Mouse (Mus musculus): ENCODE results near the gene Spcs2. TPM values are rescaled to one million over a fixed set of nuclear protein-coding genes. Genes with fewer than 3 reads are reported as not detected.

The Spcs2 gene
- total RNA-seq, 1 experiment from 2014 or later = 170 TPM

DNA sequence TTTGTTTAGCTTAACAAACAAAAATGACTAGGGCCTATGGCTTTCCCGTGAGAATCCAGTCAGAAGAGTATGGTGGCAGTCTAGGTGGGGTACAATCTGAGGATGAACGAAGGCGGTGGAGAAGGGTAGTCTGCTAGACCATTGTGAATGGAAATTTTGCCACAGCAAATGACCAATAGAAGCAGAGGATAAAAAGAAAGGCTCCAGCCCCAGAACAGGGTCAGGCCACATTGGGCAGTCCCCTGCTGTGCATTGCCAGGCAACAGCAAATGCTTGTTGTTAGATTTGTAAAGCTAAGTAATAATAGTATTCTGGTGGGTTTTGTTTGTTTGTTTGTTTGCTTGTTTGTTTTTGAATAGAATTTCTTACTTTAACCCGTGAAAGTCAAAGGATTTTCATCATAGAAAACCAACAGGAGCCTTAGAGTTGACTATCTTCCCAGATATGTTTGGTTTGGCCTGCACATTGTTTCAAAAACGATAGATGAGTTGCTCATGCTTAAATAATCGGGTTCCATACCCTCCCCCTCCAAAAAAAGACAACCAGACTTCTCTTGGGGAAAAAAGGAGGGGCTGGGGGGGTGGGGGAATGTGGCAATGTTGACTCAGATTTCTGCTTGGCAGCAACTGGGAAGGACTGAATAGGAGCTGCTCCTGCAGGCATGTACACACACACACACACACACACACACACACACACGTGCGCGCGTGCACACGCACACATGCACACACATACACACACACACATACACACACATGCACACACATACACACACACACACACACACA is 1.2 kb upstream of the Spcs2 start:
- no peak for DNase-seq

DNA sequence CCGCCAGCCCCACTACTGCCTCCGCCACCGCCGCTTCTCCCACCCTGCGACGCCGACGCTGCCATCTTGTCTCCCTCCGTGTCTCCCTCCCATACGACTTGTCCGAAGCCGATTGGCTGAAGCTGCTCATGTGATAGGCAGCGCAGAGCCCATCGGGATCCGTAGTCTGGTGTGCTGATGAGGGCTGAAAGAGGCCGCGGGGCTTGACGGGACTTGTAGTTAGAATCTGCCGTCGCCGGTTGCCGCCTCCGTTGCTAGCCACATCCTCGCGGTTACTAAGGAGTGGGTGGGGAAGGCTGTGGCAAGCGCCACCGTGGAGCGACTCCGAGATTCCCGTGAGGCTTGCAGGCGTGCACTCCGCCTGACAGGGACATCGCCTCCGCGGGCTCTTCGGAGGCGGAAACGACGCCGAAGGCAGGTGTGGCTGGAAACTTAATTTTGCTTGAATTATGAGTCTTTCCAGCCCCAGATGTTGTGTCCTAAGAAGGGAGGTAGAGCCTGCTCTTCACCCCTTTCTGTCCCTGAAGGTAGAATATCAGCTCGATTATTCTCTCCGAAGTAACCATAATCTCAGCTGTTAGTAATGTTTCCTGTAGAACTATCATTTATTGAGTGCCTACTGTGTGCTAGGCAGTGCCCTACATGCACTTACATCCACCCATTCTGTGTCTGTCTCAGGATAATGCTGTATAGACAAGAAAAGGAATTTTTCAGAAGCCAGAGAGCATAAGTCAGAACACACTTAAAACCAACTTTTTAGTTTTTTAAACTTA is 4.3 kb downstream of the Spcs2 start, which contains the start of gene Xrra1:
TSS of gene Xrra1 (plus strand) at position 304 of the 773 bp plus-strand sequence.
- DNase-seq = peak; percentile 95

GRCm38 (mm10) chr7:99858175-99858812 is 5.0 kb downstream of the Spcs2 start:
- no peak for DNase-seq

- DNase-seq = no peak
These were observed 6.9 kb downstream of the Spcs2 start for GRCm38 (mm10) chr7:99856266-99856861.

DNA sequence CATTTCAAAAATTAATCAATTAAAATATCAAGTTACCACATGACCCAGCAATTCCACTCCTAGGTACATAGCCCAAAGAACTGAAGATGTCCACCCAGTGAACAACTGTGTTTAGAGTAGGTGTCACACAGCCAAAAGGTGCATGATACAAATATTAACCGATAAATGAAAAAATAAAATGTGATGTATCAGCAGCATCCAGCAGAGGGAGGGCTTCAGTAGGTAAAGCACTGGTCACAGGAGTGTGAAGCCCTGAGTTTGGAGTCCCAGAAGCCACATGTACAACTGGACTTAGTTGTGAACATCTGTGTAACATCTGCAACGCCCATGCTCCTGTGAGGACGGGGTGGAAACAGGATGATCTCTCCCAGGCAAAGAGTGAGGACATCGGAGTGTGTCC is 9.0 kb downstream of the Spcs2 start:
- DNase-seq = no peak

DNA sequence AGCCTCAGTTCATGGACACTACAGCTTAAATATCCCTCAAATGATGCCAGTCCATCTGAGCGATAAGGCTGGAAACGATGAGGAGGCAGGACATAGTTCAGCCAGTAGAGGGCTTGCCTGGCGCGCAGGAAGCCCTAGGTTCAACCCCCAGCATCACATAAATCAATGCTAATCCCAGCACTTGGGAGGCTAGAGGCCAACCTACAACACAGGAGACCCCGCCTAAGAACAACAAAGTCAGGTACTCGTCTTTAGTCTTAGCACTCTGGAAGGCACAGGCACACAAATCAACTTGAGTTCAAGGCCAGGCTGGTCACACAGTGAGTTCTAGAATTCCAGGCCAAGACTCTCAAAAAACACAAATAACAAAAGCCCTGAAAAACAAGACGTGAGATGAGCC is 9.9 kb downstream of the Spcs2 start:
- no peak for DNase-seq

- no peak for DNase-seq
These were observed 11.6 kb downstream of the Spcs2 start for GRCm38 (mm10) chr7:99851618-99852017.

GRCm38 (mm10) chr7:99851121-99851520 is 12.1 kb downstream of the Spcs2 start:
- DNase-seq = no peak

DNA sequence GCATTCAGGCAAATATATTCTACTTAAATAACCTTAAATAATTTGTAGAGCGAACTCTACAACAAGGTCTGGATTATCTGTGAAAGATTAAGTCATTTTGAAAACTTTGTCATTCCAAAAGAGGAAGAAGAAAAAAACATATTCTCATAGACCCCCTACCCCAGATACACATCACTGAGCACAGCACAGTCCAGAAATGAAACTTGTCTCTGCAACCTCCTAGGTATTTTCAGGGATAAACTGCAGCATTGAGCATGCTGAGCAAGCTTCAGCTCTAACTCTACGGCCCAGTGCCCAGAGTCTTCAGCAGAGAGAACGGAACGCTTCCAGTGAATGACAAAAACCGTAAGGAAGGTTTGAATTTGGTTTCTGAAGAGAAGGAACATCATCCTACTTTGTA is 12.7 kb downstream of the Spcs2 start:
- no peak for DNase-seq

DNA sequence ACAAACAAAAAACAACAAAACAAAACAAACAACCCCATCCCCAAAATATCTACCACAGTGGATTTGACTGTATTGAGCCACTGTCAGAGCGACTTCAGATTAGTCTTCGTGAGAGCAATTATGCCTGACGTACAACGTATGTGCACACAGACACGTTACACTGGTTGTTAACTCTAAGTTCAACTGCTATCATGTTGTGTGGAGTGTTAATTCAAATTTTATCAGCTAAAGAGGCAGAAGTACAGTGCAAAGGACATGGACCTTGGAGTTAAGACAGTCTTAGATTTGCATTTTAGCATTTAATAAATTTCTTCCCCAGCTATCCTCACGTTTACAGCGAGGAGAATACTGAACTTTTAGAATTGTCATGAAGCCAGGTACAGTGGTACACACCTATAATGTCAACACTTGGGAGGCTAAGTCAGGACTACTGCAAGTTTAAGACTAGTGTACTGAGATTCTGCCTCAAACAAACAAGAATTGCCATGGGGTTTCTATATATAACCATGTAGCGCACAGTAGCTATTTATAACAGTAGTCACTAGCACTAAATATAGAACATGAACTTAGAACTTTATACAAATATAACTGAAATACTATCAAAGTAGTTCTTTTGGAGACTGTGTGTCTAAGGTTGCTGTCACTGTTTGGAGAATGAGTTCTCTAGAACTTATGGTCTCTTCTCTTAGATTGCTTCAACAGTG is 17.6 kb downstream of the Spcs2 start:
- no peak for DNase-seq

DNA sequence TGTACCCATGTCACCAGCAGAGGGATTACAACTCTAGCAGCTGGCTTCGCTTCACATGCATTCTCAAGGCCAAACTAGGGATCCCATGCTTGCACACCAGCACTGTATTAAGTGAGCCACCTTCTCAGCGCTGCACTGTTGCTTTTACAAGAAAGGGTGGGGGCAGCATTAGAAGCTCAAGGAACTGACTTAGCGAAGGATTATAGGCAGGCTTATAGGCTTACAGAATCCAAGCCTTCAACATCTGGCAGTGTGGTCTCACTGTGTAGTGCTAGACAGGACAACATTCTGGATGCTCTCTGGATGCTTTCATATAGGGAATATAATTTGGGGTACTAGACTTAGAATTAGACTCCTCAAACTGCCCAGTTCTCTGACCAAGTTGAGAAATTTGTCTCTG is 25.0 kb downstream of the Spcs2 start:
- DNase-seq = no peak

DNA sequence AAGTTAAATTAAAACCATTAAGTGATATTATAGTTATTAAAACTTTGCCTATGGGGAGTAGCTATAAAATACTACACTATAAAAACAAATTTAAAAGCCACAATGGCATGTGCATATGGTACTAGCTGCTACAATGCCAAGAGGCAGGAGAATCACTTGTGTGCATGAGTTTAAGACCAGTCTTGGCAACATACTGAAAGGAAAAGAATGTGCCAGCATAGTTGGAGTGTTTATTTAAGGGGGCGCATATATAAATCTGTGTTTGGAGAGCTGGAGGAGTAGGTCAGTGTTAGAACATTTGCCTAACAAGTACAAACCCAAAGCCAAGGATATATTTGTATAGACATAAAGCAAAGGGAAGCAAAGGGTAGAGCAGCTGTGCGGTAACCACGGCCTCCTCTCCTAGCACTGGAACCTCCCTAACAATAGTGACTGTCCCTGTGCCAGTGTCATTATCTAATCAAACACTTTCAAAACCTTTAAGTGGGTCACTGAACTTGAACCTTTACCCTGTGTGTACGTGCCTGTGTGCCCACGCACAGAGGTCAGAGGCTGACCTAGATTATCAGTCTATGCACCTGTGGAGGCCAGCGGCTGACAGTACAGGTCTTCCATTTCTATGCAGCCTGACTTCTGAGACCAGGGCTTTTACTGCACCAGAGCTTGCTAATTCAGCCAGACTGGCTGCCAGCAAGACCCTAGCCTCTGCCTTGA is 25.7 kb downstream of the Spcs2 start:
- no peak for DNase-seq

DNA sequence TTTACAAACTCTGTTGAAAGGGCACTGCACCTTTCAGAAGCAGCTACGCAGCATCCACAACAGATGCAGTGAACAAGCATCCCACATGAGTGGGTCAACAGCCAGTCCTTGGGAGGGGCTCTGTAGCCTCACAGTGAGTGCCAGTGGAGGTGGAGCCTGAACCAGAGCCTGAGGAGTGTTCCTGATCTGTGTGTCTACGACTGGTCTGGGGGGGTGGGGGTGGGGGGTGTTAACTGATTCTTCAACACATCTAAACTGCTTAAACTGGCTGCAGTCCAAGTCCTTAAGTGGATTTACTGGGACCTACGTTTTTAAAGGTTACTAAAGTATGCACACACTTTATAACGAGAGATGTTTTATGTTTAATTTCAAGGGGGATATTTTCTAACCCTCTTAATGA is 26.5 kb downstream of the Spcs2 start:
- DNase-seq = no peak

DNA sequence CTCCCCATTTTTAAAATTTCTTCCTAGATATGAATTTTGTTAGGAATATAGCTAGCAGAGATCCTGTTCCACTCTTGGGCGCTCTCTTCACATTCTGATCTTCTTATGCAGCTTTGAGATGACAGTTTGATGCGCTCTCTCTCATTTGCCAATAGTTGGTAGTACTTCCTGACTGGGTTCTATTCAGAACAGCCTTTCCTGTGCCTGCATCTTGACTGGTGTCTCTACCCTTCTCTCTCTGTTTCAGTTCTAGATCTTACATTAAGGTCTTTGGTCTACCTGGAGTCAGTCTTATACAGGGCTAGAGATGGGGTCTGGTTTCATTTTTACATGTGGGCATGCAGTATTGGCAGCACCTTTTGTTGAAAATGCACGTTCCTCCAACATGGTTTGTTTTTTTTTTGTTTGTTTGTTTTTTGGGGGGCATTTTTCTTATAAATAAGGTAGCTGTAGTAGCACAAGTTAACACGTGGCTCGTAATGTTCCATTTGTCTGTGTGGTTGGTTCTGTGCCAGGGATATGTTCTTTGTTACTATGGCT is 28.9 kb downstream of the Spcs2 start:
- DNase-seq = no peak

DNA sequence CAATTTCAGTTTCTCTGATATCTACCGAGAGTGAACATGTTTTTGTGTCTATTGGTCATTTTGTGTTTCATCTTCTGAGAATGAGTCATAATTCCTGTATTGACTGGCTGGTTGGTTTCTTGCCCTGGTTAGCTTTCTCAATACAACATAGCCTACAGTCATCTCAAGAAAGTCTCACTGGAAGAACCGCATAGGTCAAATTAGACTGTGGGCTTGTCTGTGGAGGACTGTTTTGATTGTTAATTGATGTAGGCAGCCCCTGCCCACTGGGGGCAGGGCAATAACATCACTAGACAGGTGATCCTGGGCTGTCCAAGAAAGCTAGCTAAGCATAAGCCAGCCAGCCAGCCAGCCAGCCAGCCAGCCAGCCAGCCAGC is 29.4 kb downstream of the Spcs2 start:
- DNase-seq = no peak

GRCm38 (mm10) chr7:99833115-99833845 is 30.0 kb downstream of the Spcs2 start:
- no peak for DNase-seq

- peak; percentile 94 for DNase-seq
These were observed 35.1 kb downstream of the Spcs2 start, which contains the start of gene Neu3 for GRCm38 (mm10) chr7:99828083-99828570. Neu3 (minus strand) TSS chr7:99828417.

GRCm38 (mm10) chr7:99826096-99826495 is 37.2 kb downstream of the Spcs2 start:
- no peak for DNase-seq

GRCm38 (mm10) chr7:99825511-99825910 is 37.8 kb downstream of the Spcs2 start:
- DNase-seq = no peak
